Mouse (Mus musculus) Patski (cell line): ENCODE results near the gene Fam136a. TPM values are rescaled to one million over a fixed set of nuclear protein-coding genes. Genes with fewer than 3 reads are reported as not detected.

Source experiments
- ATAC-seq: fragments of 100-300 bp; one replicate; pipeline ENCODE4 v1.8.0; 2021
- CTCF ChIA-PET: fragments of 350-600 bp; sonication (Branson Sonifier 250); formaldehyde crosslinking; loops from one replicate; lab custom pipeline; 2022; ENCODE audit warnings: inconsistent platforms; lab: Charles Lee
- POLR2A ChIA-PET: fragments of 350-600 bp; sonication (Branson Sonifier 250); formaldehyde crosslinking; loops from one replicate; lab custom pipeline; 2022; ENCODE audit warnings: antibody characterized with exemption, inconsistent platforms; lab: Charles Lee
- DNase-seq: peaks from one replicate; pipeline ENCODE4 v3.0.0-alpha.2; 2011; ENCODE audit warnings: low read depth, low spot score
- H3K27me3 ChIP-seq: fragments of 371-371 bp; one replicate; pipeline ENCODE4 v1.5.1; 2021
- CTCF ChIP-seq: fragments of 100-300 bp; IDR thresholded peaks from one replicate; pipeline ENCODE4 v1.5.1; 2021
- in situ Hi-C: fragments of 300-500 bp; cut with MboI; formaldehyde crosslinking; loops from 3 replicates; pipeline ENCODE4 v1.11.1; 2018; ENCODE audit warnings: low pct_unique_long_range_greater_than_20kb, mixed read lengths
- polyA plus RNA-seq: library from polyadenylated mRNA; unstranded; gene quantifications from one replicate; pipeline ENCODE4 v1.2.3, GENCODE M21; 2021

The Fam136a gene
- 36.3 TPM for polyA plus RNA-seq

DNA sequence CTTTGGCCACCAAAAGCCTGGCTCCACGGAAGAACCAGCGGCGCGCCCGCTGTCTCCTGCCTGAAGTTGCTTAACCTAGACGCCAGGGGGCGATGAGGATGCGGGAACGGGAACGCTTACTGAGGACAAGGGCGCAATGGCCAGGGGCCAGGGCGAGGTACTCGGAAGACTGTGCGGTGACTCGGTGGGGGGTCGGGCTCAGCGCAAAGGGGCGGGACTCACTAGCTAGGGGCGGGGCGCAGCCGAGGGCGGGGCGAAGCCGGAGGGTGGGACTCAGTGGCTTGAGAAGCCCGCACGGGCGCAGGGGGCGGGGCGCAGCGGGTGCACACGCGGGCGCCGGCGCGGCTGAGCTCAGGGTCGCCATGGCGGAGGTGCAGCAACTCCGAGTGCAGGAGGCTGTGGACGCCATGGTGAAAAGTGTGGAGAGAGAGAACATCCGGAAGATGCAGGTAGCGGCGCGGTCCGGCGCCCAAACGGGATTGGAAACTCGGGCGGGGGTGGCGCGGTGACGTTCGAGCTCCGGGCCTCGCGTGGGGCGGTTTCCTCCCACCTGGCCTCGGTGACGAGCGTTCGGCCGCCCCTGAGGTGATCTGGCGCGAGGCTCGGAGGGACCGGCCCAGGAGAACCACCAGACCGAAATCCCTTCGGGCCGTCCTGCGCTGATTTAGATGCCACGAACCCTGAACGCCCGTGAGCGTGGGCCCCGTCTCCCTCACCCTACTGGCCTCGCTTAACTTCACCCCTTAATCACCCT is at the start of gene Fam136a:
Fam136a (plus strand) TSS at position 276 of the 754 bp plus-strand sequence.
- ChIA-PET CTCF (interaction anchor here (0.8 to 6.9 kb wide), 26 partner anchors 8 to 344 kb away, joined by 3 to 50 read pairs (median 4); partner anchors contain the start of gene Pcyox1), POLR2A (interaction anchor here (2.1 to 3.6 kb wide), 2 partner anchors 32 to 35 kb away, joined by 6 to 15 read pairs; partner anchors contain the start of gene Pcyox1)
- ATAC-seq (peak; percentile 79), DNase-seq (peak; percentile 93)
- no peak for TF ChIP-seq CTCF
- in situ Hi-C loops = loop anchor here (5.0 to 10.0 kb wide), 2 partner anchors 37 to 341 kb away; partner anchors contain the start of genes Add2 and Tia1
- no peaks in the 10 kb centered on the region for H3K27me3 ChIP-seq

DNA sequence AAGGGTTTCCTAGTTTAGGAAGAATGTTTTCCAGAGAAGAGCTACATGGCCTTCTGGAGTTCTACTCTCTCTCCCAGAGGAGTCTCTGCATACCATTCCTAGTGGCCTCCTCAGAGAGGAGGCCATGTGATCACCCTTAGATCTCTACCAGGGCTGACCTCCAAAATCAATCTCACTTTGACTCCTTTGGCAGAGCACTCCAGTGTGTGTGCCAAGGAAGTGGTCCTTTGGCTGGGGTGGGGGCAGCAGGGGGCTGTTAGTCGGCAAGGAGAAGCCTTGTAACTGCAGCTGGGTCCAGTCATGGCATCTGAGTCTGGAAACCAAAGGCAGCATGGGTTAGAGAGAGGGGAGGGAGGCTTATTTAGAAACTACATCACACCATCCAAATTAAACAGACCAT is 48.4 kb upstream of the Fam136a start:
- POLR2A ChIA-PET = no interaction called here
- TF ChIP-seq CTCF = no peak
- ATAC-seq (no peak), DNase-seq (no peak)
- CTCF ChIA-PET = no interaction called here
- no peaks in the 10 kb centered on the region for H3K27me3 ChIP-seq
- in situ Hi-C loops = no loop called here

DNA sequence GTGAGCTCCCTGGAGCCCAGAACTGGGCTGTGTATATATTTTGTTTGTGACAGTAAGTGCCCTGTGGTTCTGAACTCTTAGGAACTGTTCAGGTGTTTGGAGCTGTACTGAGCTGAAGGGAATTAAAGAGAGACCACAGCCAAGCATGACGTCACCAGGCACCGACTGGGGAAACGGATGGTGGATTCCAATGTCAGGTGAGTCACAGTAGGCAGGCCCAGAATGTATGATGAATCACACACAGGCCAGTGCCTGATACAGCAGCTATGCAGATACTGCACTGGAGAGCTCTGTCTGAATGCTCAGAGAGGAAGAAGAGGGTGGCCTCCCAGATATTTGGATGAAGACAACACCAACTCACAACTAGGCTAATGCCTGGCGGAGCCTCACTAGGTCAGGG is 46.6 kb upstream of the Fam136a start:
- no peaks in the 10 kb centered on the region for H3K27me3 ChIP-seq
- DNase-seq (peak; percentile 94), ATAC-seq (peak; percentile 95)
- ChIA-PET CTCF (no interaction called here), POLR2A (interaction anchor here (0.9 kb wide), 1 partner anchor 168 kb away, joined by 4 read pairs; no protein-coding TSS in a partner anchor)
- in situ Hi-C loops = no loop called here
- TF ChIP-seq CTCF = no peak

DNA sequence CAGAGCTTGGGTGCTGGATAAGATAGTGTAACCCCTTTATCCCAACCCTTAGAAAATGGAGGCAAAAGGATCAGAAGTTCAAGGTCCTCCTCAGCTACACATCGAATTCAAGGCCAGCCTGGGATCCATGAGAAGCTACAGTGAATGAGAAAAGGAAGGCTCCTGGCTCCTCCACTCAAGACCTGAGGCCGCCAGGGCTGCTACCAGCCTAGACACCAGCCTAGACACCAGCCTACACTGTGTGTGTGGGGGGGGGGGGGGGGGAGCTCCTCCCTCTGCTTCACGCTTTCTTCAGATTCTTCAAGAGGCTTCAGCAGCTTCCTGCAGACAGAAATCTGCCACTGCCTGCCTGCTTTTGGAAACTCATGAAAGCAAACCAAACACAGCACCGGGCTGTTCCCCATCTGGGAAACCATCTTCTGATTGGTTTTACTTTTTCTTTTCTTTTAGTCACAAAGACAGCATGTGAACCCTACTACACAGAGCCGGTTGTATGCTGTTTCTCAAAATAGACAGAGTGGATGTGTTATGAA is 43.3 kb upstream of the Fam136a start:
- in situ Hi-C loops = no loop called here
- no peak for TF ChIP-seq CTCF
- ChIA-PET CTCF (interaction anchor here (1.2 kb wide), 2 partner anchors 12 to 42 kb away, joined by 3 to 4 read pairs; no protein-coding TSS in a partner anchor), POLR2A (interaction anchor here (1.1 kb wide), 1 partner anchor 130 kb away, joined by 3 read pairs; no protein-coding TSS in a partner anchor)
- H3K27me3 ChIP-seq = no peaks in the 10 kb centered on the region
- DNase-seq (no peak), ATAC-seq (no peak)

DNA sequence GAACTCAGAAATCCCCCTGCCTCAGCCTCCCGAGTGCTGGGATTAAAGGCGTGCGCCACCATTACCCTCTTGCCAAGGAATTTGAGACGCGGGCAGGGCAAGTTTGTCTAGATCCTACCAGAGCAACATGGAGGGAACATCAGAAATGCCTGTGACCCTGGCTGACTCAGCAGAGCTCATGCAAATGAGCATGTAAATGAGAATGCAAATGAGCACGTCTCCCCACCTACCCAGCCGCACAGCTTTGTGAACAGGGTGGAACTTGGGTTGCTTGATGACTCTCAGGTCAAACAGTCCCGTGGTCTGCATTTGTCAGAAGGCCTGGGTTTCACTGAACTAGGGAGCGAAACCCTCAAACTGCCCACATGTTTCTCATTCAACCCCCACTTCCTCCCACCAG is 42.5 kb upstream of the Fam136a start:
- CTCF ChIA-PET = no interaction called here
- ATAC-seq (no peak), DNase-seq (no peak)
- no peaks in the 10 kb centered on the region for H3K27me3 ChIP-seq
- in situ Hi-C loops = no loop called here
- no peak for TF ChIP-seq CTCF
- POLR2A ChIA-PET = interaction anchor here (0.9 to 1.1 kb wide), 2 partner anchors 131 to 143 kb away, joined by 3 to 5 read pairs; no protein-coding TSS in a partner anchor

DNA sequence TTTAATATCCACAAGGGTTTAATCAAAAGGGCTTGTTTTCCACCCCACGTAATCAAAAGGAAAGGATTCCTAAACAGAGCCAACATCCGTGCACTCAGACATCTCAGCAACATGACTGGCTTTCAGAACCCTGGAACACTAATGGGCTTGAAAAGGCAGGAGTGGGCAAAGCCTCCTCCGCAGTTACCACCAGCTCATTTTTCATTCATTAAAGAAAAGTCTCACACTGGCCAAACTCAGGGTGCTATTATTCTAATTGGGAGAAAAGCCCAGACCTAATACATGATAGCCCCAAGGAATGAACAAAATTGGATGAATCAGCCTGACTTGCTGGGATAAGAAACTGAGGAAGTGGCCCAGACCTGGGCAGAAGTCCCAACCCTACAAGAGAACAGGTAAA is 41.0 kb upstream of the Fam136a start:
- DNase-seq (no peak), ATAC-seq (no peak)
- ChIA-PET CTCF (no interaction called here), POLR2A (no interaction called here)
- no peak for TF ChIP-seq CTCF
- in situ Hi-C loops = no loop called here
- H3K27me3 ChIP-seq = no peaks in the 10 kb centered on the region

DNA sequence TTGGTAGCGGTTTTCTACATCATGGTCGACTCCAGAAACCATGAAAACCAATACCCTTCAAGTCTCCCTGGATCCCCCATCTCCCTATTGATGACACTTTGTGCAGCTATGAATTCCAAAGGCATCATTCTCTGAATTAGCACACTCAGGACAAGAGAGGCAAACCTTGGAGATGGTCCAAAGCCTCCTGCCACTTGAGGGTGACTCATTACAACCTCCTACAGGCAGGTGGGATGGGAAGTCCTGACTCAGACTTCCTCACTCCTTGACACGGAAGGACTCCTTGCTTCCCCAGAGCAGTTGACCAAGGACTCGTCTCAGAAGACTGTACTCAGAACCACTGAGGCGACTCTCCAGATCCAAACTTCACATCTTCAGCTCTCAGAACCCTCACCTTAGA is 39.8 kb upstream of the Fam136a start:
- POLR2A ChIA-PET = interaction anchor here (0.5 kb wide), 1 partner anchor 14 kb away, joined by 3 read pairs; no protein-coding TSS in a partner anchor
- TF ChIP-seq CTCF = no peak

DNA sequence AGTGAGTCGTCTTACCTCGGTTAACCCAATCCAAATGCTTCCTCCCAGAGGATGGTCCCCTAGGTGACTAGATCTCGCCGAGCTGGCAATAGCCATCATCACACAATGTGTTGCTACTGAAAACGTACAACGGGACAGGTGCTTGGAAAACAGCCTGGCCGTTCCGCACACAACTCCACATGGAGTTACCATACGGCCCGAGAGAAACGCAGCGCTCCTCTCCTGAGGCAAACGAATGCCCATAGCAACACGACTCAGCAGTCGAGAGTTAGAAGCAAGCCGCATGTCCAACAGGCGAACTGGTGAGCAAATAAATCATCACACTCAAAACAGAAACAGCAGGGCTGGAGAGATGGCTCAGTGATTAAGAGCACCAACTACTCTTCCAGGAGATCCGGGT is 38.6 kb upstream of the Fam136a start:
- no peak for TF ChIP-seq CTCF
- ATAC-seq (no peak), DNase-seq (no peak)
- H3K27me3 ChIP-seq = no peaks in the 10 kb centered on the region
- ChIA-PET CTCF (no interaction called here), POLR2A (no interaction called here)
- in situ Hi-C loops = no loop called here

More for the DNA sequence above, 39.8 kb upstream of the Fam136a start:
- no peaks in the 10 kb centered on the region for H3K27me3 ChIP-seq
- CTCF ChIA-PET = interaction anchor here (1.3 kb wide), 1 partner anchor 39 kb away, joined by 3 read pairs; no protein-coding TSS in a partner anchor
- ATAC-seq (peak; percentile 39), DNase-seq (no peak)
- in situ Hi-C loops = no loop called here

DNA sequence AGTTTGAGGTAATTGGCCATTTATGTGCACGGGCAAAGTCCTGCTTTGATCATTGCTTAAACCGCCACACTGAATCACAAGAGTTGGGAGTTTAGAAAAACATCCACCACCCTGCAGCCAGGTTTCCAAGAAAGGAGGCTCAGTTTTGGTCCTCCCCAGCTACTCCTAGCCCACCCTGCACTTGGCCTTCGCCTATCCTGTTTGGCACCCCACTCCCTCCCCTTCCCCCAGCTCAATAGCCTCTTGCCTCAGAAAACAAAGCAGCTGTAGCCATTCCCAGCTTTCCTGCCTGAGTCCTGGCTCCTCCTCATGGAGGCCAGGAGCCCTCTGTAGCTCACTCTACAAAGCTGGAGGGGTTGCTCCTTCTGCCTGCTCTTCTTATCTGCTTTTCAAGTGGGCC is 37.1 kb upstream of the Fam136a start:
- POLR2A ChIA-PET = no interaction called here
- CTCF ChIA-PET = interaction anchor here (0.6 kb wide), 1 partner anchor 36 kb away, joined by 3 read pairs; no protein-coding TSS in a partner anchor
- H3K27me3 ChIP-seq = no peaks in the 10 kb centered on the region
- DNase-seq (no peak), ATAC-seq (no peak)
- TF ChIP-seq CTCF = no peak
- in situ Hi-C loops = no loop called here

DNA sequence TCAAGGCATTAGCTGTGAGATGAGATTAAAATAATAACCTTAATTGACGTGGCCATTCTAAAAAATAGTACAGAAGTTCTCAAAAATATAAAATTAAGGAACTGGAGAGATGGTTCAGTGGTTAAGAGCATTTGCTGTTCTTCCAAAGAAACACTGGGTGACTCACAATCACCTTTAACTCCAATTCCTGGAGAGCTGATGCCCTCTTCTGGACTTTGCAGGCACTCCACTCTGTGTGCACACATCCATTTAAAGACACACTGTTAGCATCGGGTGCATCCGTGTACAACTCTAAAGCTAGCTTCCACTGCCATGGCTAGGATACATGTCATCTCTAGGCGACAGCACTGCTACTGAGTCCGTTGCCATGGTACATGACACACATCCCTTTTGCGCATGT is 35.5 kb upstream of the Fam136a start:
- DNase-seq = no peak
- in situ Hi-C loops = no loop called here
- H3K27me3 ChIP-seq = no peaks in the 10 kb centered on the region
- ATAC-seq = no peak
- POLR2A ChIA-PET = no interaction called here
- peak; percentile 77 for TF ChIP-seq CTCF
- CTCF ChIA-PET = interaction anchor here (1.2 kb wide), 1 partner anchor 35 kb away, joined by 3 read pairs; no protein-coding TSS in a partner anchor
